Mouse (Mus musculus): ENCODE measurements around the gene Clpb. TPM values are rescaled to one million over a fixed set of nuclear protein-coding genes. Genes with fewer than 3 reads are reported as not detected.
"Not testable (repeated sequence)": the region's sequence is repeated elsewhere in the genome, so short reads cannot be mapped to it uniquely, and the experiment has no call there.

Gene Clpb
- 29.4 and 34.1 TPM in 2 replicates for polyA plus RNA-seq (2014; fragmentation: Nextera tagmentation; extraction: Ambion mirVana)

GRCm38 (mm10) chr7:101663514-101664159, at the start of gene Clpb:
Gene Clpb (plus strand): TSS chr7:101663633.
- H3K4me2 ChIP-seq (replicated peaks; ENCODE audit: low read depth, low read length), result peak within 1 kb of the TSS; percentile 28
- no peak within 1 kb of the TSS for H3K27ac ChIP-seq (ENCODE audit: low read depth, low read length)
- no peaks in the 10 kb centered on the region for H3K27me3 ChIP-seq (ENCODE audit: control insufficient read depth, insufficient read depth, low read length)
- peak within 1 kb of the TSS; percentile 15; the same call in 1 of the 2 replicates for H3K9ac ChIP-seq (ENCODE audit: low read depth, low read length)
- H3K4me3 ChIP-seq (ENCODE audit: low read depth, low read length), result peak within 1 kb of the TSS; percentile 53
- WGBS, result under 1% methylated on average over 49 of the region's 49 CpGs
- no peaks in the 10 kb centered on the region for H3K9me3 ChIP-seq (ENCODE audit: control insufficient read depth, low read length)
- H3K4me1 ChIP-seq (replicated peaks; ENCODE audit: control insufficient read depth, insufficient read depth, low read length), result no peaks in the 10 kb centered on the region; the same call in 1 of the 2 replicates
- peak; percentile 93 for DNase-seq (ENCODE audit: low spot score)
- peak; percentile 98 for ATAC-seq (ENCODE audit: low FRiP score)
- H3K36me3 ChIP-seq (ENCODE audit: control insufficient read depth, insufficient read depth, low read length), result no peaks in the 10 kb centered on the region

- Histone ChIP-seq H3K9ac (ENCODE audit: low read depth, low read length) (no peak overlapping the region), H3K27me3 (ENCODE audit: control insufficient read depth, insufficient read depth, low read length) (no peaks in the 10 kb centered on the region), H3K4me1 (replicated peaks; ENCODE audit: control insufficient read depth, insufficient read depth, low read length) (no peaks in the 10 kb centered on the region), H3K4me3 (ENCODE audit: low read depth, low read length) (no peak overlapping the region), H3K27ac (ENCODE audit: low read depth, low read length) (no peak overlapping the region), H3K36me3 (ENCODE audit: control insufficient read depth, insufficient read depth, low read length) (no peaks in the 10 kb centered on the region), H3K9me3 (ENCODE audit: control insufficient read depth, low read length) (no peaks in the 10 kb centered on the region), H3K4me2 (replicated peaks; ENCODE audit: low read depth, low read length) (no peak overlapping the region)
- DNase-seq (ENCODE audit: low spot score) (no peak), ATAC-seq (ENCODE audit: low FRiP score) (no peak)
- WGBS, result 81% methylated on average over 7 of the region's 7 CpGs
These were observed 48.0 kb upstream of the Clpb start for GRCm38 (mm10) chr7:101615406-101615805.

GRCm38 (mm10) chr7:101616136-101616835, 47.1 kb upstream of the Clpb start:
- no peak overlapping the region for H3K4me3 ChIP-seq (ENCODE audit: low read depth, low read length)
- ATAC-seq (ENCODE audit: low FRiP score), result no peak
- no peaks in the 10 kb centered on the region for H3K9me3 ChIP-seq (ENCODE audit: control insufficient read depth, low read length)
- no peak overlapping the region for H3K9ac ChIP-seq (ENCODE audit: low read depth, low read length)
- no peaks in the 10 kb centered on the region for H3K36me3 ChIP-seq (ENCODE audit: control insufficient read depth, insufficient read depth, low read length)
- DNase-seq (ENCODE audit: low spot score), result no peak
- H3K4me2 ChIP-seq (replicated peaks; ENCODE audit: low read depth, low read length), result no peak overlapping the region
- WGBS, result 84% methylated on average over 6 of the region's 6 CpGs
- H3K4me1 ChIP-seq (replicated peaks; ENCODE audit: control insufficient read depth, insufficient read depth, low read length), result no peaks in the 10 kb centered on the region
- H3K27me3 ChIP-seq (ENCODE audit: control insufficient read depth, insufficient read depth, low read length), result no peaks in the 10 kb centered on the region
- H3K27ac ChIP-seq (ENCODE audit: low read depth, low read length), result no peak overlapping the region

- no peak overlapping the region for H3K4me2 ChIP-seq (replicated peaks; ENCODE audit: low read depth, low read length)
- no peaks in the 10 kb centered on the region for H3K9me3 ChIP-seq (ENCODE audit: control insufficient read depth, low read length)
- H3K9ac ChIP-seq (ENCODE audit: low read depth, low read length), result no peak overlapping the region
- no peaks in the 10 kb centered on the region for H3K27me3 ChIP-seq (ENCODE audit: control insufficient read depth, insufficient read depth, low read length)
- no peaks in the 10 kb centered on the region for H3K4me1 ChIP-seq (replicated peaks; ENCODE audit: control insufficient read depth, insufficient read depth, low read length)
- ATAC-seq (ENCODE audit: low FRiP score), result no peak
- no peak overlapping the region for H3K4me3 ChIP-seq (ENCODE audit: low read depth, low read length)
- 68% methylated on average over 10 of the region's 10 CpGs for WGBS
- no peak for DNase-seq (ENCODE audit: low spot score)
- H3K36me3 ChIP-seq (ENCODE audit: control insufficient read depth, insufficient read depth, low read length), result no peaks in the 10 kb centered on the region
- no peak overlapping the region for H3K27ac ChIP-seq (ENCODE audit: low read depth, low read length)
These were observed 45.8 kb upstream of the Clpb start for GRCm38 (mm10) chr7:101617438-101618165.

GRCm38 (mm10) chr7:101618273-101618672, 45.2 kb upstream of the Clpb start:
- H3K4me1 ChIP-seq (replicated peaks; ENCODE audit: control insufficient read depth, insufficient read depth, low read length), result no peaks in the 10 kb centered on the region
- no peaks in the 10 kb centered on the region for H3K27me3 ChIP-seq (ENCODE audit: control insufficient read depth, insufficient read depth, low read length)
- no peaks in the 10 kb centered on the region for H3K36me3 ChIP-seq (ENCODE audit: control insufficient read depth, insufficient read depth, low read length)
- no peak for ATAC-seq (ENCODE audit: low FRiP score)
- no peaks in the 10 kb centered on the region for H3K9me3 ChIP-seq (ENCODE audit: control insufficient read depth, low read length)
- WGBS, result 87% methylated on average over 7 of the region's 7 CpGs
- DNase-seq (ENCODE audit: low spot score), result no peak
- no peak overlapping the region for H3K9ac ChIP-seq (ENCODE audit: low read depth, low read length)
- H3K4me3 ChIP-seq (ENCODE audit: low read depth, low read length), result no peak overlapping the region
- H3K4me2 ChIP-seq (replicated peaks; ENCODE audit: low read depth, low read length), result no peak overlapping the region
- no peak overlapping the region for H3K27ac ChIP-seq (ENCODE audit: low read depth, low read length)

GRCm38 (mm10) chr7:101620373-101620772, 43.1 kb upstream of the Clpb start:
- WGBS, result 27% methylated on average over 4 of the region's 4 CpGs
- no peaks in the 10 kb centered on the region for H3K27me3 ChIP-seq (ENCODE audit: control insufficient read depth, insufficient read depth, low read length)
- peak; percentile 73 for DNase-seq (ENCODE audit: low spot score)

GRCm38 (mm10) chr7:101621861-101622260, 41.6 kb upstream of the Clpb start:
- not testable (repeated sequence) for H3K27ac ChIP-seq (ENCODE audit: low read depth, low read length); H3K9ac ChIP-seq (ENCODE audit: low read depth, low read length); H3K36me3 ChIP-seq (ENCODE audit: control insufficient read depth, insufficient read depth, low read length); DNase-seq (ENCODE audit: low spot score); H3K4me2 ChIP-seq (replicated peaks; ENCODE audit: low read depth, low read length); H3K27me3 ChIP-seq (ENCODE audit: control insufficient read depth, insufficient read depth, low read length); H3K4me3 ChIP-seq (ENCODE audit: low read depth, low read length); H3K9me3 ChIP-seq (ENCODE audit: control insufficient read depth, low read length); ATAC-seq (ENCODE audit: low FRiP score); H3K4me1 ChIP-seq (replicated peaks; ENCODE audit: control insufficient read depth, insufficient read depth, low read length)
- 88% methylated on average over 4 of the region's 4 CpGs for WGBS

More at GRCm38 (mm10) chr7:101620373-101620772, 43.1 kb upstream of the Clpb start:
- no peak overlapping the region for H3K27ac ChIP-seq (ENCODE audit: low read depth, low read length)
- no peaks in the 10 kb centered on the region; the same call in 1 of the 2 replicates for H3K4me1 ChIP-seq (replicated peaks; ENCODE audit: control insufficient read depth, insufficient read depth, low read length)
- H3K36me3 ChIP-seq (ENCODE audit: control insufficient read depth, insufficient read depth, low read length), result no peaks in the 10 kb centered on the region
- H3K4me2 ChIP-seq (replicated peaks; ENCODE audit: low read depth, low read length), result no peak overlapping the region
- H3K9me3 ChIP-seq (ENCODE audit: control insufficient read depth, low read length), result no peaks in the 10 kb centered on the region
- no peak overlapping the region for H3K4me3 ChIP-seq (ENCODE audit: low read depth, low read length)
- ATAC-seq (ENCODE audit: low FRiP score), result no peak
- no peak overlapping the region for H3K9ac ChIP-seq (ENCODE audit: low read depth, low read length)

GRCm38 (mm10) chr7:101624283-101624682, 39.1 kb upstream of the Clpb start:
- Histone ChIP-seq H3K4me1 (replicated peaks; ENCODE audit: control insufficient read depth, insufficient read depth, low read length) (no peaks in the 10 kb centered on the region; the same call in 1 of the 2 replicates), H3K4me3 (ENCODE audit: low read depth, low read length) (no peak overlapping the region), H3K4me2 (replicated peaks; ENCODE audit: low read depth, low read length) (no peak overlapping the region), H3K9ac (ENCODE audit: low read depth, low read length) (no peak overlapping the region), H3K9me3 (ENCODE audit: control insufficient read depth, low read length) (no peaks in the 10 kb centered on the region), H3K27me3 (ENCODE audit: control insufficient read depth, insufficient read depth, low read length) (no peaks in the 10 kb centered on the region), H3K27ac (ENCODE audit: low read depth, low read length) (no peak overlapping the region), H3K36me3 (ENCODE audit: control insufficient read depth, insufficient read depth, low read length) (no peaks in the 10 kb centered on the region)
- DNase-seq (ENCODE audit: low spot score), result no peak
- no peak for ATAC-seq (ENCODE audit: low FRiP score)
- 57% methylated on average over 6 of the region's 6 CpGs for WGBS

All from hindbrain, embryonic 11.5 days (tissue).